ENCODE assay signal across 13 mouse cellular contexts in the genomic region with DNA sequence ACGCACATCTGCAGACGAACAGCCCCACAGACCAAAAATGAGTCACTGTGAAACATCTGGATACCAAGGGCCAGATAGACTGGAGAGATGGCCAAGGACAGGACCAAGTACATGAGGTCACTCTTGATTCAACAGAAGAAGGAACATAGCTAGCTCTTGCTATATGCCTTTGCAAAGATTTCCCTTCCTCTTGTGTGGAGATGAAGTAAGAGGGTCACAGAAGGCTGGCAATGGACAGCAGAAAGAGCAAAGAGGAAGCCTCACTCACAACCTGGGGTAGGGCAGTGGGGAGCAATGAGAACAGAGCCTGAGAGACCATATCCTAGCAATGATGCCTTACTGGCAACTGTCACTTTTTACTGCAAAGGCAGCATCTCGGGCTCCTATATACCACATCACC.
"Had no signal": no experiment of that assay in that cellular context is flagged by ENCODE, and none has a peak within 500 bp of the region (broad histone marks: within the 10 kb centered on the region; RNA-seq: fewer than 3 reads in every experiment).

No protein-coding gene starts in this region.

- H3K9ac ChIP-seq: limb, embryonic 12.5 days; liver, embryonic 13.5 days; midbrain, embryonic 15.5 days; neural tube, embryonic 13.5 days; stomach, embryonic 15.5 days had no signal

- H3K4me1 ChIP-seq: limb, embryonic 12.5 days; liver, embryonic 13.5 days; midbrain, embryonic 15.5 days; neural tube, embryonic 13.5 days; stomach, embryonic 15.5 days had no signal

- H3K27me3 ChIP-seq: limb, embryonic 12.5 days; liver, embryonic 13.5 days; midbrain, embryonic 15.5 days; neural tube, embryonic 13.5 days; stomach, embryonic 15.5 days had no signal

- H3K36me3 ChIP-seq: limb, embryonic 12.5 days; liver, embryonic 13.5 days; midbrain, embryonic 15.5 days; neural tube, embryonic 13.5 days; stomach, embryonic 15.5 days had no signal

- DNase-seq: liver, embryonic 13.5 days; lung, adult 2 months; lung, postnatal 14 days; right cerebral cortex, postnatal 14 days; thymus, adult 2 months; thymus, postnatal 25 days had no signal

- H3K4me2 ChIP-seq: limb, embryonic 12.5 days; liver, embryonic 13.5 days; midbrain, embryonic 11.5 days; midbrain, embryonic 15.5 days; neural tube, embryonic 13.5 days; stomach, embryonic 15.5 days had no signal

- H3K27ac ChIP-seq: limb, embryonic 12.5 days; liver, embryonic 13.5 days; midbrain, embryonic 15.5 days; neural tube, embryonic 13.5 days; stomach, embryonic 15.5 days had no signal

- ATAC-seq: intestine, embryonic 16.5 days; midbrain, embryonic 15.5 days had no signal

- H3K9me3 ChIP-seq: limb, embryonic 12.5 days; liver, embryonic 13.5 days; megakaryocyte, embryonic 14.5 days; midbrain, embryonic 15.5 days; neural tube, embryonic 13.5 days; stomach, embryonic 15.5 days had no signal

- H3K4me3 ChIP-seq: limb, embryonic 12.5 days; liver, embryonic 13.5 days; megakaryocyte, embryonic 14.5 days; midbrain, embryonic 15.5 days; neural tube, embryonic 13.5 days; stomach, embryonic 15.5 days had no signal
